Mouse (Mus musculus) retina, postnatal 7 days (tissue): Measurements from ENCODE around the gene Ttc16.

Experiments used
- DNase-seq: peaks from one replicate; pipeline ENCODE4 v3.0.0-alpha.2; 2012; ENCODE audit warnings: low read depth, low spot score

The Ttc16 gene

GRCm38 (mm10) chr2:32744272-32744982 is 31.0 kb downstream of the Ttc16 start:
- no peak for DNase-seq

GRCm38 (mm10) chr2:32742173-32742531 is 33.3 kb downstream of the Ttc16 start:
- DNase-seq, result no peak

- no peak for DNase-seq
Observed at GRCm38 (mm10) chr2:32741273-32742172, 33.9 kb downstream of the Ttc16 start.

GRCm38 (mm10) chr2:32740916-32741272 is 34.5 kb downstream of the Ttc16 start, which contains the start of gene 6330409D20Rik:
TSS of gene 6330409D20Rik (minus strand) at chr2:32741016.
- DNase-seq, result no peak

- DNase-seq, result no peak
Observed at GRCm38 (mm10) chr2:32739311-32739710, 36.1 kb downstream of the Ttc16 start.

- DNase-seq, result no peak
Observed at GRCm38 (mm10) chr2:32737008-32737407, 38.4 kb downstream of the Ttc16 start.

GRCm38 (mm10) chr2:32736306-32736829 is 39.1 kb downstream of the Ttc16 start:
- DNase-seq, result no peak

- DNase-seq, result no peak
Observed at GRCm38 (mm10) chr2:32734933-32735332, 40.5 kb downstream of the Ttc16 start.

- DNase-seq, result no peak
Observed at GRCm38 (mm10) chr2:32734480-32734879, 41.0 kb downstream of the Ttc16 start.

- DNase-seq, result no peak
Observed at GRCm38 (mm10) chr2:32732695-32733094, 42.7 kb downstream of the Ttc16 start.

GRCm38 (mm10) chr2:32731911-32732310 is 43.5 kb downstream of the Ttc16 start:
- no peak for DNase-seq

- DNase-seq, result no peak
Observed at GRCm38 (mm10) chr2:32730854-32731253, 44.6 kb downstream of the Ttc16 start.

GRCm38 (mm10) chr2:32729547-32729946 is 45.9 kb downstream of the Ttc16 start:
- no peak for DNase-seq

GRCm38 (mm10) chr2:32728463-32728862 is 47.0 kb downstream of the Ttc16 start:
- no peak for DNase-seq

GRCm38 (mm10) chr2:32727435-32727834 is 48.0 kb downstream of the Ttc16 start:
- DNase-seq, result peak; percentile 85

GRCm38 (mm10) chr2:32724832-32725790 is 50.3 kb downstream of the Ttc16 start:
- no peak for DNase-seq

GRCm38 (mm10) chr2:32724149-32724548 is 51.3 kb downstream of the Ttc16 start:
- DNase-seq, result no peak

GRCm38 (mm10) chr2:32722581-32722980 is 52.9 kb downstream of the Ttc16 start:
- DNase-seq, result no peak

- no peak for DNase-seq
Observed at GRCm38 (mm10) chr2:32722046-32722445, 53.4 kb downstream of the Ttc16 start.

GRCm38 (mm10) chr2:32720681-32721229 is 54.7 kb downstream of the Ttc16 start, which contains the start of gene Sh2d3c:
TSS of gene Sh2d3c (plus strand) at chr2:32721055.
- no peak for DNase-seq

GRCm38 (mm10) chr2:32720053-32720452 is 55.4 kb downstream of the Ttc16 start:
- DNase-seq, result no peak
